Mouse (Mus musculus) forebrain, embryonic 16.5 days (tissue): ENCODE results near the gene Barhl1. TPM values are rescaled to one million over a fixed set of nuclear protein-coding genes. Genes with fewer than 3 reads are reported as not detected.

Experiments used
- ATAC-seq: fragments of 200-750 bp; cut with Nextera tagmentation; 2 replicates; pipeline ENCODE4 v1.8.0; 2017; ENCODE audit warnings: mild to moderate bottlenecking, moderate library complexity
- H3K27ac ChIP-seq: fragments of 300-500 bp; sonication (generic); 2 replicates; pipeline ENCODE4 v1.5.1; 2014; ENCODE audit warnings: low read length, control low read depth
- H3K27me3 ChIP-seq: fragments of 300-500 bp; sonication (generic); replicated peaks from 2 replicates; pipeline ENCODE4 v1.6.1; 2014; ENCODE audit warnings: low read length; ENCODE audit not compliant: control insufficient read depth, insufficient read depth
- H3K36me3 ChIP-seq: fragments of 300-500 bp; sonication (generic); 2 replicates; pipeline ENCODE4 v1.6.1; 2014; ENCODE audit not compliant: control insufficient read depth, insufficient read depth
- H3K4me1 ChIP-seq: fragments of 300-500 bp; sonication (generic); replicated peaks from 2 replicates; pipeline ENCODE4 v1.6.1; 2014; ENCODE audit warnings: low read length; ENCODE audit not compliant: control insufficient read depth, insufficient read depth
- H3K4me2 ChIP-seq: fragments of 300-500 bp; sonication (generic); 2 replicates; pipeline ENCODE4 v1.6.1; 2014; ENCODE audit warnings: mild to moderate bottlenecking, low read length, control low read depth
- H3K4me3 ChIP-seq: fragments of 300-500 bp; sonication (generic); replicated peaks from 2 replicates; pipeline ENCODE4 v1.5.1; 2014; ENCODE audit warnings: mild to moderate bottlenecking, low read length, control low read depth
- H3K9ac ChIP-seq: fragments of 300-500 bp; sonication (generic); replicated peaks from 2 replicates; pipeline ENCODE4 v1.6.1; 2014; ENCODE audit warnings: low read depth, low read length, control low read depth
- H3K9me3 ChIP-seq: fragments of 300-500 bp; sonication (generic); 2 replicates; pipeline ENCODE4 v1.6.1; 2016; ENCODE audit warnings: low read length; ENCODE audit not compliant: control insufficient read depth
- WGBS: fragments of 180-500 bp; shearing (Covaris S2); extraction: QIAGEN DNeasy Blood & Tissue Kit; methylation state at CpG from one replicate; pipeline ENCODE4 v1.1.7; 2014; 5-methylcytosine and 5-hydroxymethylcytosine counted together
- polyA plus RNA-seq: library from polyadenylated mRNA; unstranded; fragments of >200 nt; fragmentation: Nextera tagmentation; extraction: Ambion mirVana; gene quantifications from 2 replicates; pipeline ENCODE4 v1.2.1, GENCODE M21; 2015

Gene Barhl1
- polyA plus RNA-seq, 1 experiment from 2014 or later, result 0.89 TPM

DNA sequence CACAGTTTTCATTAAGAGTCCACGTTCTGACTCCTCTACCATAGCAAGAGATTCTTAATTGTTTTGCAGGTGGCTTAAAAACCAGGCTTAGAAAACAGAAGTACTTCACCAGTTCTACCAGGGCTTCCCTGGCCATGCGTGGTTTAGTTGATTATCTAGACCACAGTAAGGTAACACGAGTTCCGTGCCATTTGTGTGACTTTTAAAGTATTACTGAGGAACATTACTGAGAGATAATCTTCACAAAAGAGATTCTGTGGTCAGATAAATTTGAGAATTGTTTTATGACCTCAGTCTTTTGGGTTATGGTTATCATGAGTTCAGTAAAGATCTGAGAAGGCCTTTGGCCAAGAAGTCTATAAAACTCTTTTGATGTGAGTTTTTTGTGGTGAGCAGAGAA lies 57.2 kb downstream of the Barhl1 start:
- no peak overlapping the region for H3K4me3 ChIP-seq
- H3K4me1 ChIP-seq, result no peaks in the 10 kb centered on the region
- H3K9me3 ChIP-seq, result no peaks in the 10 kb centered on the region
- no peak for ATAC-seq
- no peaks in the 10 kb centered on the region for H3K27me3 ChIP-seq
- 96% methylated on average over 4 of the region's 4 CpGs for WGBS
- H3K27ac ChIP-seq, result no peak overlapping the region
- H3K9ac ChIP-seq, result no peak overlapping the region
- H3K36me3 ChIP-seq, result peaks cover 21% of the 10 kb centered on the region
- no peak overlapping the region for H3K4me2 ChIP-seq

Other genes with a start within 250 kb of the Barhl1 start
- gene Spaca9, start 216.9 kb downstream of the Barhl1 start, polyA plus RNA-seq, result 1.4 and 2.1 TPM in 2 replicates
- 1.0 and 1.5 TPM in 2 replicates for gene Ak8, start 216.5 kb downstream of the Barhl1 start, polyA plus RNA-seq
- gene Gtf3c4, start 76.3 kb downstream of the Barhl1 start, polyA plus RNA-seq, result 21.2 and 24.7 TPM in 2 replicates
- gene Ddx31, start 76.3 kb downstream of the Barhl1 start, polyA plus RNA-seq, result 17.3 and 17.6 TPM in 2 replicates
- 0.20 TPM in 1 of 2 replicates, not detected in the other for gene Cfap77, start 138.4 kb upstream of the Barhl1 start, polyA plus RNA-seq
- 9.6 and 9.8 TPM in 2 replicates for gene Ttf1, start 143.6 kb upstream of the Barhl1 start, polyA plus RNA-seq
- gene Setx, start 207.5 kb upstream of the Barhl1 start, polyA plus RNA-seq, result 14.4 and 16.5 TPM in 2 replicates